Mouse (Mus musculus): ENCODE measurements at regions not wholly inside any gene's neighbourhood (a gene's known extent, or its start where the extent isn't known, plus 50 kb on each side); places are given as distances from the start of the nearest gene placed in this dataset.
A peak's percentile ranks its signal among the peaks of the same experiment; 100 is the strongest.

- no peak for DNase-seq
Observed at GRCm38 (mm10) chr10:115025950-115026349, 158.9 kb downstream of the Tph2 start.

DNA sequence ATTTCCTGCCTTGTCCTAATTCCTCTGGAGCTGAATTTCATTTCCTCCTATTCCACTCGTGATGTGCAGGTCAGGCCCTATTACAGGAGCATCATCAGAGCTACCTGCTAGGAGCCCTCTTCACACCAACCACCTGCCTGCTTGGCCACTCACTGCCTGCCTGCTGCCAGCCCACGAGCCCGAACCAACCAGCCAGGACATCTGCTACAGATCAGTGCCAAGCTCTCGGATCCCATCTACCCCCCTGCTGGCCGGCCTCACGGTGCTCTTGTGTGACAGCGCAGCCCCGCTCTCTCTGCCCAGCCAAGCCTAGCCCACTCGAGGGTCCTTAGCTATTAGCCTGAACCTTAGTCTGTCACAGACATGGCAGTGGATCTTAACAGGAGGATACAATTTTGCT lies 165.4 kb downstream of the Tph2 start:
- peak; percentile 97 for DNase-seq

DNA sequence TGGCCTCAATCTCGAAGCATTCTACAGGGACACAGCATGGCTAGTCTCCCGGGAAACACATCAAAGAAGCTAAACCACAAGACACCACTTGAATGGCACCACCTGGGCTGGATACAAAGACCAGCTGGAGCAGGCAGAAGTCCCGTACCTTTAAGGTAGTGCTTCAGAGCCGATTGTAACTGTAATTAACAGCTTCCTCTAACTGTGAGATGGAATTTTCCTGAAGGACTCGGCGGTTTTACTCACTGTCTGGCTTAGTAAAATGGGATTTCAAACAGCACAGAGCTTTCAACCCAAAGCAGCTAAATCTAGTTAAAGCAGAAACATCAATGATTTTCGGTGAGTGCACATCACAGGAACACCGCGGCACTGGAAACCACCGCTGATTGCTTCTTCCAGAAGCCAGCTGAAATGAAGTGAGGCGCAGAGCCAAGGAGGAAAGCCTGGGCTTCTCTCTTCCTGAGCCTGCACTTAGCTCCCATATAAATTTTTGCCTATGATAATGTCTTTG lies 171.3 kb downstream of the Tph2 start:
- DNase-seq, result peak; percentile 90

GRCm38 (mm10) chr10:115012922-115013321 lies 171.9 kb downstream of the Tph2 start:
- peak; percentile 98 for DNase-seq

DNA sequence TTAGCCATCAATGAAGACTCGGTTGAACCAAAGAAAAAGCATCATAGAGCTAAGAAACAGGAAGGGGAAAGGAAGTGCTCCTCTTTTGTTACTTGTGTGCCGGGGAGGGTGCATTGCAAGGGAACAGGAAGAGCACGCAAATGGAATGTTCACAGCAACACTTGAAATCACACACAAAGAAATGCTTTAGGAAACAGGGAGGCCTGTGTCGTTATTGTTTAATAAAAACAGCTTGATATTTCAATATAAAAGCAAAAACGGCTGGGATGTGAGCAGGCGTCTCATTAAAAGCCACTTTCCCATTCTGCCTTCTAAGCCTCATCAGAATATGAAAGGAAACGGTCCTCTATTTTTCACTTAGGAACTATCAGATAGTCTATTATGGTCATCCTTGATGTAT lies 172.5 kb downstream of the Tph2 start:
- DNase-seq, result no peak

DNA sequence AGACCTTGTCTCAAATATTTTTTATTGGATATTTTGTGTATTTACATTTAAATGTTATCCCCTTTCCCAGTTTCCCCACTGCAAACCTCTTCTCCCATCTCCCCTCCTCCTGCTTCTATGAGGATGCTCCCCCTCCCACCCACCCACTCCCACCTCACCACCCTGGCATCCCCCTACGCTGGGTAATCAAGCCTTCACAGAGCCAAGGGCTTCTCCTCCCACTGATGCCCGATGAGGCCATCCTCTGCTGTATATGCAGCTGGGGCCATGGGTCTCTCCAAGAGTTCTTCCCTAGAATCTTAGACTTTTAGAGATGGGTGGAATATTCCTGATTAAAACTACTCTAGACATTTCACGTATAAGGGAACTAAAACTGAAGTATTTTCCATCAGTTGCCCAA lies 172.9 kb downstream of the Tph2 start:
- DNase-seq, result no peak

DNA sequence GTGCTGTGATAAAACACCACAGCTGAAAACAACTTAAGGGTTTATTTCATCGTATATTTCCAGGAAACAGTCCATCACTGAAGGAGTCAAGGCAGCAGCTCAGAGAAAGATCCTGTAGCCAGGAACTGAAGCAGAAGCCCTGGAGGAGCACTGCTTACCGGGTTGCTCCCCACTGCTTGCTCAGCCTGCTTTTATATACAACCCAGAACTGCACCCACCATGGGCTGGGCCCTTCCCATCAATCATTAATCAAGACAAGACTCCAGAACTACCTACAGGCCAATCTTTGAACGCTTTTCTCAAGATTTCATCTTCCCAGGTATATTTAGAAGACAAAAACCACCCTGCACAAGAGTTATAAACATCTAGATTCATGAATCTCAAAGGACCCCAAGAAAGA lies 188.4 kb downstream of the Tph2 start:
- DNase-seq, result no peak

DNA sequence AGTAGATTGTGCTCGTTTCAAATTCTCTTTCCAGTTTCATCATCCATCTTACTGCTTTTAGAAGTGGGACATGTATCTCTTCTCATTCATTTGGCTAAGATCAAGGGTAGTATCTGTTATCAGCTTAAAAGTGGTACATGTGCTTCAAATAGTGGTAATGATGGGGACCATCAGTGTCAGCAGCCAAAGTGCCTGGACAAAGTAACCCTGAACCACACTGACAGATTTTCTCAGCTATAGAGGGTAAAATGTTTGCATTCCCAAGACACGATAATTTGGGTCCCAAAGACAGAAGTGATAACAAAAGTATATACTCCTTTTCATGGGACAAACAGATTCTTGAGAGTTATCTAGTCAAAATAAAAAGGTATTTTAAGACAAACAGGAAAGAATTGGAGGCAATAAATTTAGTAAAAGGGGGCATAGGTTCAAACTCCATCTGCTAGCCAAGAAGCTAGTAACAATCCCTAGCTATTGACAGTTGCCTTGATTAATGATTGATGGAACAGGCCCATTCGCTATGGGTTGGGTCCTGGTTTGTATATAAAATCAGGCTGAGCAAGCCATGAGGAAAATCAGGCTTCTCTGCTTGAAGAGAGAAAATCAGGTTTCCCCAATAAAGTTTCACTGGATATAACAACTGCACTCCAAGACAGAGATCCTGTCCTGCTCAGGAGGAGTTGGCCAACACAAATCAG lies 189.5 kb downstream of the Tph2 start:
- DNase-seq, result no peak

DNA sequence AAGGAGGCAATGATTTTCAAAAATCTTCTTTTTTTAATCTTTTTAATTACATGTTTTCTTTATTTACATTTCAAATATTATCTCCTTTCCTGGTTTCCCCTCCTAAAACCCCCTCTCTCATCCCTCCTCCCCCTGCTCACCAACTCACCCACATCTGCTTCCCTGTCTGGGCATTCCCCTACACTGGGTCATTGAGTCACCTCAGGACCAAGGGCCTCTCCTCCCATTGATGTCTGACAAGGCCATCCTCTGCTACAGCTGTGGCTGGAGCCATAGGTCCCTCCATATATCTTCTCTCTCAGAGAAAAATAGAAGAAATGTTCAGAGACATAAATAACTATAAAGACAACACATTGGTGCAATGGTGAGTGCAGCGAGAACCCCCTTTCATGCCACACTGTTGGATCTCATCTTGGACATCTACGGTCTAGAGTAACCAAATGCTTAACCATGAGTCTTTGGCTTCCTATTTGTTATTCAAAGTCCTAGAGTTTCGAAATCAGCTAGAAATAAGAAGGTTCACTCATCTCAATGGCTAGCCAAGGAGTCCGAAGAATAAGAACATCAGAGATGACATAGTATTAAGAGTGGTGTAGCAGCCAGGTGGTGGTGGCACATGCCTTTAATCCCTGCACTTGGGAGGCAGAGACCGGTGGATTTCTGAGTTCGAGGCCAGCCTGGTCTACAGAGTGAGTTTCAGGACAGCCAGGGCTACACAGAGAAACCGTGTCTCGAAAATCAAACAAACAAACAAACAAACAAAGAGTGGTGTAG lies 186.5 kb upstream of the Trhde start:
- DNase-seq, result no peak

GRCm38 (mm10) chr10:114972364-114972763 lies 170.3 kb upstream of the Trhde start:
- DNase-seq, result no peak

GRCm38 (mm10) chr10:114963656-114964055 lies 161.5 kb upstream of the Trhde start:
- DNase-seq, result no peak

DNA sequence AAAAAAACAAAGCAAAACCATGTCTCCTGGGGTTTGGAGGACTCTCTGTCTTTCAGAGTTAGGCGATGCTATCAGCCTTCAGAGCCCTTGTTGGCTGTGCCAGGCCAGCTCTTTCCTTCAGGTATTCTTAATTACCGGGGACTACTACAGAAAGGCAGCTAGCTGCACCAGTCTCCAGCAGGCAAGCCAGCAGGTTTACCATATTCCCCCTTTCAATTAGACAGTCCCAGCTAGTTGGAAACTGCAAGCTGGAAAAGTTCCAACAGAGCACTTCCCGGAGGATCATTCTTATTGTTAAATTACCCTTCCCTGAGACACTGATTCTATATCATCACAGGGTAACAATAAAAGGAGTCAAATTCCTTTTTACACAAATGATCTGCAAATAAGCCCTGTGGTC lies 155.8 kb upstream of the Trhde start:
- no peak for DNase-seq

DNA sequence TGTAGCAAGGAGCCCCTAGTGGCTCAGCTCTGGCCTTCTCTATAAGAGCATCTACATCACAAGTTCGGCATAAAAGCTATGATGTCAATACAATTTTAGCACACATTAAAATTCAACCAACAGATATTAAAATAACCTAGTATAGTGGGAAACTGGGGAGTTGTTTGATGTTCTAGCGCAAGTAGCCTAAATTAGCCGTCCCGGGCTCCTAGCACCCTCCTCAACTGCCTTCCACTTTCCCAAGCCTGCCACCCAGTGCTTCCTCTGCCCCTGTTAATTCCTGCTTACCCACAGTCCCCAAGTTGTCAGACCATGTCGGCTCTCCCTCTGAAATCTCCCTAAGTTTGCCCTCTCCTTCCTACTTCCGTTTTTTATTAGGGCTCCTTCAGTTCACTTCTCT lies 154.2 kb upstream of the Trhde start:
- DNase-seq, result no peak

DNA sequence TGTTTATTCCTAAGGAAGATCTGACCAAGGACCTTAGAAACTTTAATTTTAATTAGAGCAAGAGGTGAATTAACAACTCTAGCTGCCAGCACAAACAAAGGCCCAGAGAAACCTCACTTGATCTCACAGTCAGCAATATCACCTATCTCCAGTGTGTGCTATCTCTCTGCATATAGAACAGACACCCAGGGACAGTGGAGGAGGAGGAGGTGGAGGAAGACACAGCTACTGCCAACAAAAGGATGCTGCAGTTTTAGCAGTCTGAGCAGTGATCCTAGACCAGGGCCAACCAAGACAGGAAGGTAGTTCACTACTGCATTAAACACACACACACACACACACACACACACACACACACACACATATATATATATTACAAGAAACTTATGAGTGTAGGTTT lies 153.5 kb upstream of the Trhde start:
- no peak for DNase-seq

- no peak for DNase-seq
Observed at GRCm38 (mm10) chr10:114953358-114953757, 151.3 kb upstream of the Trhde start.

DNA sequence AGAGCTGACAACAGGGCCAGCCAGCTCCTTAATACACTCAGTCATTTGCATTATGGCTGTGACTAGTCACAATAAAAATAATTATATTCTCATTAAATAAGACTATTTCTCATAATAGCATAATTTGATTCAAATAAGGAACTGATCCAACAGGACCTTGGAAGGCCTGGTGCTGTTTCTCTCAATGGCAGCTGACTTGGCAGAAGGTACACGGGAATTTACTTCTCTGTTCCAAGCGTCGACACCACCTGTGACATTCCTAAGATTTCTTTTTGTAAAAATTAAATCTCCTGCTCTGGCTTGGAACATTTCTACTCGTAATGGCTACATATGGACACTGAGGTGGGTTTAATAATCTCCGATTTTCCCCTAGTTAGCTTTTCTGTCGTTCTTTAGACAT lies 147.1 kb upstream of the Trhde start:
- peak; percentile 75 for DNase-seq

DNA sequence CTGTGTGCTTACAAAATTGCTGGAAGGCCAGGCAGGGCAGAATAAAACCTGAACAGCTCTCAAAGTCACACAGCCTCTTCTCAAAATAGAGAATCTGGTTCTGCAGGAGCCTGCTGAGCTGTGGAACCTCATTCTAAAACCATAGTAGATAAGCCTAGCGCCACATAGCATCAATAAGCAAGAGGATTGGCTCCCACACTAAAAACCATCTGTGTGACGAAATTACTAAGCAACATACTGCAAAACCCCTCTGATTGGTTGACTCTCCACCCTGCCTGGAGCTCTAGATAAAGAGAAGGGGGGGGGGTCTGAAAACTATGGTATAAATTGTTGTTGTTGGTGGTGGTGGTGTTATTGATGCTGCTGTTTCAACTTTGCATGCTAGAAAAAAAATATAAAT lies 122.6 kb upstream of the Trhde start:
- DNase-seq, result no peak

GRCm38 (mm10) chr10:114913971-114914370 lies 111.9 kb upstream of the Trhde start:
- DNase-seq, result peak; percentile 95

GRCm38 (mm10) chr10:114891916-114892315 lies 89.8 kb upstream of the Trhde start:
- peak; percentile 91 for DNase-seq

GRCm38 (mm10) chr10:114890726-114891430 lies 88.8 kb upstream of the Trhde start:
- DNase-seq, result peak; percentile 96

- DNase-seq, result no peak
Observed at GRCm38 (mm10) chr10:114871201-114871600, 69.1 kb upstream of the Trhde start.

DNA sequence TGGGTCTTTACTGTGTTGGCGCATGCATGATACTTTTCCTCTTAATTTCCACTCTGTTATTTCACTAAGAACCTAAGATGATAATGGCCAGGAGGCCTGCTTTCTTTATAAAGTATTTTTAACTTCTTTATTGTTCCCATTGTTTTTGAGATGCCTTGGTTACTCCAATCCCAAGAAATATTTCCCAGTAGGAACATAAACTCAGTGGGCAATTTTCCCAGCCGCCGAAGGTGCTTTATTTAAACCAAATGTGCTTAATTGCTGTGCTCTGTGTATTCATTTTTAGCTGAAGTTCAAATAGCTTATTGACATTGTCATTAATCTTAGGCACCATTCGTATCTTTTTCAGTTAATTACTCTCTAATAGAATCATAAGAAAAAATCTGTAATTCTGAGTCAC lies 55.1 kb upstream of the Trhde start:
- DNase-seq, result no peak

GRCm38 (mm10) chr10:114852688-114853087 lies 50.6 kb upstream of the Trhde start:
- DNase-seq, result no peak
